Mouse (Mus musculus) forelimb bud, embryonic 11.5 days (tissue): ENCODE data around the gene Tmem40.

Source experiments
- DNase-seq: peaks from one replicate; pipeline ENCODE4 v3.0.0-alpha.2; 2012; ENCODE audit warnings: low read depth, low spot score

Tmem40 gene

GRCm38 (mm10) chr6:115761995-115762756 is at the start of gene Tmem40:
Tmem40 (minus strand) TSS chr6:115762410.
- DNase-seq, result peak; percentile 42

- DNase-seq, result no peak
Measured at GRCm38 (mm10) chr6:115811606-115812005, 49.4 kb upstream of the Tmem40 start.

DNA sequence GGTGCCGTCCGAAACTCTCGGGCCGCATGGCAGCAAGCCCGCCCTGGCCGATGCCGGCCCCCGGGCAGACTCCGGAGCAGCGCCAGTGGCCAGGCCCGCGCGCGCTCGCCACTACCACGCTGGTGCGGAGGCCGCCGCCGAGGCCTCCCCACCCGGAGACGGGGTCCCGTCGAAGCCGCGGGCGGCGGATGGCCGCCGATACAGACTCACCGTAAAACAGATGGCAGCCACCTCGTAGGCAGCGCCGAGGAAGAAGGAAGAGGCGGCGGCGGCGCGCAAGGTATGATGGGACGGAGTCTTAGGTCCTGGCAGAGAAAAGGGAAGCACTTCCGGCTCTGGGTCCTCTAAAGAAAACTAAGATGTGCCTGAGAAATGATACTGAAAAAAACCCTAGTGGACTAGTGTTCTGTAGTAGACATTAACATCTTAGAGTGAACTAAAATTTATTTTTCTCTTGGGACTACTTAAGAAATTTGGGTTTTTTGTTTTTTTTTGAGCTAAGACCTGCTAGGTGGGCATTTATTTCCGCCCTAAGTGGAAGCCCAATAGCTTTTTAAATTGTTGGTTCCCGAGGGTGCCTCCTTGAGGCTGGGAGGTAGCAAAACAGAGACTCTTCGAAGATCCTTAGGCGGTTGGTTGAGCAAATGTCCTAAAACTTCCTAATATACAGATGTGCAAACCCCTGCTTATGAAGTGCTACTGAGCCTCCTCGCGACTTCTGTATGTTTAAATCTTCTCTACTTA is 46.5 kb upstream of the Tmem40 start, which contains the start of gene Rpl32:
Gene Rpl32, minus strand, starts transcription at position 260 of the 744 bp plus-strand sequence.
- DNase-seq, result peak; percentile 89

- DNase-seq, result no peak
Measured at GRCm38 (mm10) chr6:115808196-115808487, 45.9 kb upstream of the Tmem40 start.

DNA sequence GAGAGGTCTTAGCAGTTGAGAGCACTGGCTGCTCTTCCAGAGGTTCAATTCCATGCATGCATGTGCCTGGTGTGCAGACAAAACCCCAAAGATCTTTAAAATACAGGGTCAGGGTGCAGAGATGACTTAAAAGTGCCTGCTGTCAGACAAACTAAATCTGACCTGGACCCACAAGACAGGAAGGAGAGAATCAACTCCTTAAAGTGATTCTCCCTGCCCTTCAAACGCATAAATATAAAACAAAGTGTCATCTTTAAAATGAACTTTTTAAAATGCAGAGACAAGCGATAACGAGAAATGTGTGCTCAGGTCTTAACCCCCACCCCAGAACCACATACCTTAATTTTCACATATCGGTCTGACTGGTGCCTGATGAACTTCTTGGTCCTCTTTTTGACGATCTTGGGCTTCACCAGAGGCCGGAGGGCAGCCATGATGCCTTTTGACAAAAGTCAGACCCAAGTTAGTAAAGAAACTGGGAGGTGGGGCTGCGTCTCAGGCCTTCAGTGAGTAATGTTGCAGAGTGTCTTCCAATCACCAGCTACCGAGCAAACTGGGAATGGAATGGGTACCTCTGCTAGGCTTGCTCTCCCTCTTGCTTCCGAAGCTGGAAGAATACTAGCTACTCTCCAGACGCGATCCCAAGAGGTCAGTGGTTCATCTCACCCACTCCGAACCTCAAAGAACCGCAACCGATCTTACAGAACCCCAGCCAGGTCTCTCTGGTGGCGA is 45.4 kb upstream of the Tmem40 start:
- DNase-seq, result no peak

GRCm38 (mm10) chr6:115804432-115805192 is 42.4 kb upstream of the Tmem40 start:
- DNase-seq, result no peak

DNA sequence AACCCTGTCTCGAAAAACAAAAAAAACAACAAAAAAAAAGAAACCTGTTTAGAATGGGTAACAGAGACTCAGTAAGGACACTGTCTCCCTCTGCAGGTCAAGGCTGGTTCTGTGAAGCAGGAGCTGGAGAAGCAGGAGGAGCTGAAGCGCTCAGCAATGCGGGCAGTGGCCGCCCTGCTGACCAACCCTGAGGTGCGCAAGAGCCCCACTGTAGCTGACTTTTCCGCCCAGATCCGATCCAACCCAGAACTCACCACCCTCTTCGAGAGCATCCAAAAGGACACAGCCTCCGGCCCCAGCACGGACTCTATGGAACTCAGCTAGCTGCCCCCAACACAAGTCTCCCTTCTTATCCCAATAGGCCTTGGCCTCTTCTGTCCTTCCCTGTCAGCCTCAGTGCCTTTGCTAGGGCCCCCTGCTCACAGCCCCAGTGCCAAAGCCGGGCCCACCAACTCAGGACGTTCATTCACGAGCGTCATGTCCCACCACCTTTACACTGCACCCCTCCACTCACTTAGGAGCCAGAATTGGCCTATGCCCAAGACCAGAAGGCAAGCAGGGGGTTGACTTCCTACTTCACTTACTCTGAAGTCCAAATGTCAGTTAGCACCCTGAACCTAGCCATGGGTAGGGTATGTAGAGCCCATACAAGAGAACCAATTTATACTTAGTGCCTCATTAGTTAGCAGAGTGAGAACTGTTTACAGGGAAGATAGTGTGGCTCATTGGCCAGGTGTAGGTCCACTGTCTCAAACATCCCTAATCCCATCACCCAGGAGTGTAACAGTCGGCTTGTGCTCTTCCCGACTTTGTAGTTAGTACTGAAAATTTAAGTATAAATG is 41.6 kb upstream of the Tmem40 start:
- DNase-seq, result peak; percentile 76

GRCm38 (mm10) chr6:115801811-115802210 is 39.6 kb upstream of the Tmem40 start:
- DNase-seq, result no peak

- no peak for DNase-seq
Measured at GRCm38 (mm10) chr6:115792691-115793215, 30.5 kb upstream of the Tmem40 start.

DNA sequence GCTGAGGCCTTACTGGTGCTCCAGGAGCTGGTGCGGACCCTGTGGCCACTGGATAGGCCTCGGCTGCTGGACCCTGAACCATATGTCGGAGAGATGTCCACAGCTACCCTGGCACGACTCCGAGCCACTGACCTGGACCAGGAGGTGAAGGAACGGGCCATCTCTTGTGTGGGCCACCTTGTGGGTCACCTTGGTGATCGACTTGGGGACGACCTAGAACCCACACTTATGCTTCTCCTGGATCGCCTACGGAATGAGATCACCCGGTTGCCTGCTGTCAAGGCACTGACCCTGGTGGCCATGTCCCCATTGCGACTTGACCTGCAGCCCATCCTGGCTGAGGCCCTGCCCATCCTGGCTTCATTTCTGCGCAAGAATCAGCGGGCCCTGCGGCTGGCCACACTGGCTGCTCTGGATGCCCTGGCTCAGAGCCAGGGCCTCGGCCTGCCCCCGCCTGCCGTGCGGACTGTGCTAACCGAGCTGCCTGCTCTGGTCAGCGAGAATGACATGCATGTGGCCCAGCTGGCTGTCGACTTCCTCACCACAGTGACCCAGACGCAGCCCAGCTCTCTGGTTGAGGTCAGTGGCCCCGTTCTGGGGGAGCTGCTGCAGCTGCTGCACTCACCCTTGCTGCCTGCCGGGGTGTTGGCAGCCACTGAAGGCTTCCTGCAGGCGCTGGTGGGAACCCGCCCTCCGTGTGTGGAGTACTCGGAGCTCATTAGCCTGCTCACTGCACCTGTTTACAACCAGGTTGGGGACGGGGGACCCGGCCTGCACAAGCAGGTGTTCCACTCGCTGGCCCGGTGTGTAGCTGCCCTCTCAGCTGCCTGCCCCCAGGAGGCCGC is 29.9 kb upstream of the Tmem40 start:
- DNase-seq, result no peak

DNA sequence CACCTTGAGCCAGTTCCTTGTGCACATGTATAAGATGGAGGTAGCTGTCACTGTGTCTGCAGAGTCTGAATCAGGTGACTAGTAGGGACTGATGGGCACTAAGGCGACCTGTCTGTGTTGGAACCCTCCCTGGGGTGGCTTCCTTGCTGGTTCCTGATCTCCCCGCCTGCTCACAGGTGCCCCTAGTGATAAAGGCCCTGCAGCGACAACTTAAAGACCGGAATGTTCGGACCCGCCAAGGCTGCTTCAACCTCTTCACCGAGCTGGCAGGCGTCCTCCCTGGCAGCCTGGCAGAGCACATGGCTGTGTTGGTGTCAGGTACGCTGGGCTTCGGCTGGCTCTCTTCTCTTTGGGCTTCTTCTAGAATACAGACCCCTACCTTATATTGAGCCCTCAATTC is 28.8 kb upstream of the Tmem40 start:
- no peak for DNase-seq

GRCm38 (mm10) chr6:115782781-115783180 is 20.6 kb upstream of the Tmem40 start:
- DNase-seq, result no peak

GRCm38 (mm10) chr6:115776363-115776762 is 14.2 kb upstream of the Tmem40 start:
- DNase-seq, result no peak

DNA sequence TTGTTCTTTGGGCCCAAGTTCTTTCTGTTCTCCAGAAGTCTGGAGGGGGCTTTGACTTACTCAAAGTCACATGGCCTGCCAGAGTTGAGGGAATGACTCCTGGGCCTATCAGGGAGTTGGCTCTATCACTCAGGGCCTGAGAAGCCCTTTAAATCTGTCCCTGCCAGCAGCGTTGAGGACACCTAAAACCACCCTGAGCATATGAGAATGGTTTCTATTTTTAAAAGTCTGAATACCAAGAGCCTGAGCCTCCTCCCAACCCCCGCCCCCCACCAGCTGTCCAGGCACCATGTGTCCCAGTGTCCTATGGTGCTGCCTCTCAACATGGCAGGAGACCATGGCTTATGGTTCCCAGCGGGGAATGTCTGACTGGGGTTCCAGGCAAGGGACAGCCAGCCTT is 13.6 kb upstream of the Tmem40 start:
- no peak for DNase-seq

- peak; percentile 69 for DNase-seq
Measured at GRCm38 (mm10) chr6:115774501-115774921, 12.3 kb upstream of the Tmem40 start, which contains the start of gene Cand2. Cand2 (plus strand) TSS chr6:115774538.

- peak; percentile 78 for DNase-seq
Measured at GRCm38 (mm10) chr6:115773966-115774413, 11.8 kb upstream of the Tmem40 start.

GRCm38 (mm10) chr6:115772604-115773003 is 10.4 kb upstream of the Tmem40 start:
- DNase-seq, result no peak

DNA sequence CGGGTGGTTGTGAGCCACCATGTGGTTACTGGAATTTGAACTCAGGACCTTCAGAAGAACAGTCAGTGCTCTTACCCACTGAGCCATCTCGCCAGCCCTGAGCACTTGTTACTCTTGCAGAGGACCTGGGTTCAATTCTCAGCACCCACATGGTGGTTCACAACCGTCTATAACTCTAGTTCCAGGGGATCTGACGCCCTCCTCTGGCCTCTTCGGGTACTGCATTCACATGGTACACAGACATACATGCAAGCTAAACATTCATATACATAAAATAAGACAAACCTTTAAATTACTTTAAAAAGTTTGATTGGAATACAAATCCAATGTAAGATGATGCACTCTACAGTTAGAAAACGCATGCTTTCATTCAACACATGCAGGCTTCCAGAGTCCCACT is 10.0 kb upstream of the Tmem40 start:
- DNase-seq, result no peak

DNA sequence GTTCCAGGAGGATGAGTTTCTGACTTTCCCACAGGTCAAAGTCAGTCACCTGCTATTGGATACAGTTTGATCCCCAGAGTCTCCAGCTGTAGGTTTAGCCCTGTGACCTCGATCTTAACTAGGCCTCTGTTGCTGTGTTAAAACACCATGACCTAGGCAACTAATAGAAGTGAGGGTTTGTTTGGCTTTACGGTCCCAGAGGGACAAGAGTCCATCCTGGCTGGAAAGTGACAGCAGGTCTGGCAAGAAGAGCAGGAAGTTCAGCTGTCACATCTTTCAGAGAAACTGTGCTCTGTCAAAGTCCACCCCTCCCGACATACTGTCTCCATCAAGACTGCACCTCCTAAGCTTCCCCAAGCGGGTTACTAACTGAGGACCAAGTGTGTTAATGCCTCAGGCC is 8.6 kb upstream of the Tmem40 start:
- no peak for DNase-seq
